ENCODE assay signal across 12 mouse cellular contexts in genomic region chr6:137102662-137103179, GRCm38 (mm10).
DNase-seq lines count a peak whose midpoint lies in the region; ATAC-seq lines count a peak whose summit lies in the region.
"Had no signal": no experiment of that assay in that cellular context is flagged by ENCODE, and none has a peak within 500 bp of the region (broad histone marks: within the 10 kb centered on the region; RNA-seq: fewer than 3 reads in every experiment).

No protein-coding gene starts in this region.

- H3K27me3 ChIP-seq in splenic B cell, adult 2 months (ENCODE audit: control insufficient read depth, insufficient read depth, low read length, poor library complexity, severe bottlenecking), result no peaks in the 10 kb centered on the region
- H3K27me3 ChIP-seq in midbrain, embryonic 16.5 days (ENCODE audit: control insufficient read depth, insufficient read depth, low read depth, low read length), result no peaks in the 10 kb centered on the region
- H3K27me3 ChIP-seq: embryonic facial prominence, embryonic 12.5 days; megakaryocyte, embryonic 14.5 days had no signal

- no peak overlapping the region for H3K27ac ChIP-seq in midbrain, embryonic 16.5 days (ENCODE audit: low read length)
- H3K27ac ChIP-seq: embryonic facial prominence, embryonic 12.5 days had no signal

- peak; percentile 29 to 47 for DNase-seq in layer of hippocampus, postnatal 10 days (ENCODE audit: low spot score in 2 of 2)
- DNase-seq in layer of hippocampus, adult 9-11 months, result no peak
- DNase-seq in induced T-regulatory cell, adult 2 months (ENCODE audit: low read depth), result peak; percentile 1
- peak; percentile 36 for DNase-seq in splenic B cell, adult 2 months (ENCODE audit: low read depth, low spot score)
- no peak for DNase-seq in adrenal gland, postnatal 25 days
- DNase-seq: kidney, postnatal 4 days had no signal

- WGBS in midbrain, embryonic 16.5 days, result 56% methylated on average over 10 of the region's 10 CpGs

- no peaks in the 10 kb centered on the region for H3K9me3 ChIP-seq in midbrain, embryonic 16.5 days (replicated peaks; ENCODE audit: control insufficient read depth, low read length, poor library complexity, severe bottlenecking)
- H3K9me3 ChIP-seq: embryonic facial prominence, embryonic 12.5 days had no signal

- peak; percentile 50 for ATAC-seq in common myeloid progenitor, adult 5-6 weeks (replicated peaks; ENCODE audit: low read depth, poor library complexity, severe bottlenecking)
- ATAC-seq in midbrain, embryonic 16.5 days, result no peak

- no peaks in the 10 kb centered on the region for H3K4me1 ChIP-seq in midbrain, embryonic 16.5 days (ENCODE audit: control insufficient read depth, insufficient read depth, low read length)
- H3K4me1 ChIP-seq: megakaryocyte, embryonic 14.5 days had no signal

- no peak overlapping the region for H3K9ac ChIP-seq in midbrain, embryonic 16.5 days (ENCODE audit: low read depth, low read length)
- H3K9ac ChIP-seq: embryonic facial prominence, embryonic 12.5 days had no signal

- H3K4me3 ChIP-seq in midbrain, embryonic 16.5 days (ENCODE audit: low read depth, low read length), result no peak overlapping the region
- H3K4me3 ChIP-seq: embryonic facial prominence, embryonic 12.5 days; megakaryocyte, embryonic 14.5 days; myocyte had no signal

- no peaks in the 10 kb centered on the region for H3K36me3 ChIP-seq in splenic B cell, adult 2 months (ENCODE audit: control insufficient read depth, insufficient read depth, low read length, poor library complexity, severe bottlenecking)
- no peaks in the 10 kb centered on the region for H3K36me3 ChIP-seq in midbrain, embryonic 16.5 days (ENCODE audit: control insufficient read depth, insufficient read depth, low read length)
- H3K36me3 ChIP-seq: embryonic facial prominence, embryonic 12.5 days; G1E had no signal

- H3K4me2 ChIP-seq in midbrain, embryonic 16.5 days (ENCODE audit: low read length), result no peak overlapping the region
- H3K4me2 ChIP-seq: embryonic facial prominence, embryonic 12.5 days had no signal

Comparison
In these comparisons a context has a peak if more than half of its experiments do, and no peak if none do; other contexts are left out.
1. DNase-seq: peak in layer of hippocampus, postnatal 10 days (2 of 2), induced T-regulatory cell, adult 2 months (single experiment) and splenic B cell, adult 2 months (single experiment); none in layer of hippocampus, adult 9-11 months (single experiment) and adrenal gland, postnatal 25 days (single experiment).